ENCODE assay signal across 26 mouse cellular contexts in the genomic region with DNA sequence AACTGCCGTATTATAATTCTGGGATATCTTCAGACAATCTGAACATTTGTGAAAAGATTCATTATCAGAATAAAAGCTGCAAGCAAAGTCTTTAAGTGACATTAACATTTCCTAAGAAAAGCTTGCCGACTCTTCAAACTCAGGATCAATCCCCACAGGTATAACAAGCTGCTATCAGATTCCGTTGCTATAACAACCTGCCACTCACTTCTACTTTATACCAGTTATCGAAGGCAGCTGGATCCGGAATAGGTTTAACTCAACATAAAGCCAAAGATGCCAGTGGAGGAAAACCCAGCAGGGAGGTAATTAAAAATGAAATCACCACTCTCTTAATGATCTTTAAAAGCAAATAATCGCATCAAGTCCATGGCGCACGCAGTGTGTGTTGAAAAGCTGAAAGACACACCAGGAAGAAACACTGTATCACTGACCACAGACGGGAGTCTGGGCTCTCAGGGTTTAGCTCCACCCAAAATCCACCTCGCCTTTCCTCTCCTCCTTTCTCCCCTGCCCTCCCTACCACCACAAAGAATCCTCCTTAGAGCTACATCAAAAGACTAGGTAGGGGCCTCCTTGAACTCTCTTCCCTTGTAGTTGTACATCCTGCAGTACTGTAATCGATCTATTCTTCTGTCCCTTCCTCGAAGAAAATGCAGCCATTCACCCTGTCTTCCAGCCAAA.
DNase-seq lines count a peak whose midpoint lies in the region; ATAC-seq lines count a peak whose summit lies in the region.
"Had no signal": no experiment of that assay in that cellular context is flagged by ENCODE, and none has a peak within 500 bp of the region (broad histone marks: within the 10 kb centered on the region; RNA-seq: fewer than 3 reads in every experiment).

No protein-coding gene starts in this region.

- H3K4me2 ChIP-seq in neural tube, embryonic 13.5 days = no peak overlapping the region
- no peak overlapping the region for H3K4me2 ChIP-seq in hindbrain, embryonic 16.5 days (ENCODE audit: low read length)
- H3K4me2 ChIP-seq in neural tube, embryonic 14.5 days (ENCODE audit: low read depth, low read length) = no peak overlapping the region
- H3K4me2 ChIP-seq in liver, embryonic 12.5 days = no peak overlapping the region
- H3K4me2 ChIP-seq: embryonic facial prominence, embryonic 15.5 days; heart, embryonic 12.5 days; kidney, embryonic 15.5 days; limb, embryonic 13.5 days; lung, embryonic 15.5 days had no signal

- intact Hi-C loops in heart, postnatal 10 days (cut with DNase I) = no loop called here

- peak; percentile 35 for DNase-seq in heart, adult 11 months
- DNase-seq in heart, postnatal 10 days = no peak
- no peak for DNase-seq in neural tube, embryonic 10.5 days (ENCODE audit: extremely low spot score, low spot score)
- DNase-seq in natural killer cell, adult 2 months (ENCODE audit: low spot score in 2 of 2) = no peak
- DNase-seq: adrenal gland, adult 8-10 months; gastrocnemius, postnatal 14 days; heart, adult 18-20 months; heart, postnatal 14 days; kidney, adult 11 months; kidney, postnatal 4 days; lung, postnatal 36 days; right cerebral cortex, postnatal 14 days; spleen, adult 18-20 months; thymus, postnatal 14 days had no signal

- no peaks in the 10 kb centered on the region for H3K36me3 ChIP-seq in neural tube, embryonic 13.5 days
- no peaks in the 10 kb centered on the region for H3K36me3 ChIP-seq in hindbrain, embryonic 16.5 days (ENCODE audit: control insufficient read depth, insufficient read depth, low read length)
- no peaks in the 10 kb centered on the region for H3K36me3 ChIP-seq in neural tube, embryonic 14.5 days (ENCODE audit: control insufficient read depth, insufficient read depth, low read length)
- H3K36me3 ChIP-seq in liver, embryonic 12.5 days = no peaks in the 10 kb centered on the region
- H3K36me3 ChIP-seq: embryonic facial prominence, embryonic 15.5 days; heart, embryonic 12.5 days; kidney, embryonic 15.5 days; limb, embryonic 13.5 days; lung, embryonic 15.5 days had no signal

- no peak overlapping the region for H3K4me3 ChIP-seq in neural tube, embryonic 13.5 days
- H3K4me3 ChIP-seq in hindbrain, embryonic 16.5 days (ENCODE audit: low read length) = no peak overlapping the region
- no peak overlapping the region for H3K4me3 ChIP-seq in neural tube, embryonic 14.5 days (ENCODE audit: low read depth, low read length)
- H3K4me3 ChIP-seq in liver, embryonic 12.5 days = no peak overlapping the region
- H3K4me3 ChIP-seq: embryonic facial prominence, embryonic 15.5 days; heart, embryonic 12.5 days; kidney, embryonic 15.5 days; limb, embryonic 13.5 days; lung, embryonic 15.5 days; megakaryocyte, embryonic 14.5 days had no signal

- peak overlapping the region; percentile 49 for H3K27ac ChIP-seq in neural tube, embryonic 13.5 days (replicated peaks)
- peak overlapping the region; percentile 47; the same call in 1 of the 2 replicates for H3K27ac ChIP-seq in hindbrain, embryonic 16.5 days (ENCODE audit: low read depth, low read length)
- peak overlapping the region; percentile 22; the same call in 1 of the 2 replicates for H3K27ac ChIP-seq in neural tube, embryonic 14.5 days (ENCODE audit: low read depth, low read length)
- no peak overlapping the region for H3K27ac ChIP-seq in liver, embryonic 12.5 days
- H3K27ac ChIP-seq: embryonic facial prominence, embryonic 15.5 days; kidney, embryonic 15.5 days; limb, embryonic 13.5 days; liver, embryonic 14.5 days; lung, embryonic 15.5 days had no signal

- H3K27me3 ChIP-seq in neural tube, embryonic 13.5 days = no peaks in the 10 kb centered on the region
- no peaks in the 10 kb centered on the region for H3K27me3 ChIP-seq in hindbrain, embryonic 16.5 days (replicated peaks; ENCODE audit: control insufficient read depth, insufficient read depth, low read length)
- no peaks in the 10 kb centered on the region for H3K27me3 ChIP-seq in neural tube, embryonic 14.5 days (ENCODE audit: control insufficient read depth, insufficient read depth, low read length)
- no peaks in the 10 kb centered on the region for H3K27me3 ChIP-seq in liver, embryonic 12.5 days (replicated peaks)
- H3K27me3 ChIP-seq: embryonic facial prominence, embryonic 15.5 days; heart, embryonic 12.5 days; kidney, embryonic 15.5 days; limb, embryonic 13.5 days; lung, embryonic 15.5 days; megakaryocyte, embryonic 14.5 days had no signal

- 60% methylated on average over 12 of the region's 12 CpGs for WGBS in neural tube, embryonic 13.5 days
- WGBS in hindbrain, embryonic 16.5 days = 49% methylated on average over 12 of the region's 12 CpGs
- 52% methylated on average over 12 of the region's 12 CpGs for WGBS in neural tube, embryonic 14.5 days
- WGBS in liver, embryonic 12.5 days (ENCODE audit: insufficient replicate concordance) = 68% methylated on average over 12 of the region's 12 CpGs

- no peak overlapping the region for H3K9ac ChIP-seq in neural tube, embryonic 13.5 days
- H3K9ac ChIP-seq in hindbrain, embryonic 16.5 days (ENCODE audit: low read depth, low read length) = no peak overlapping the region
- H3K9ac ChIP-seq in neural tube, embryonic 14.5 days (replicated peaks; ENCODE audit: low read depth, low read length) = no peak overlapping the region
- no peak overlapping the region for H3K9ac ChIP-seq in liver, embryonic 12.5 days
- H3K9ac ChIP-seq: embryonic facial prominence, embryonic 15.5 days; heart, embryonic 12.5 days; kidney, embryonic 15.5 days; limb, embryonic 13.5 days; liver, embryonic 14.5 days; lung, embryonic 15.5 days had no signal

- H3K9me3 ChIP-seq in neural tube, embryonic 13.5 days = 0 out of 2 replicates have a peak, but pooled peaks cover 5% of the 10 kb centered on the region
- H3K9me3 ChIP-seq in hindbrain, embryonic 16.5 days (ENCODE audit: control insufficient read depth, low read length) = 0 out of 2 replicates have a peak, but pooled peaks cover 2% of the 10 kb centered on the region
- H3K9me3 ChIP-seq in neural tube, embryonic 14.5 days (ENCODE audit: control insufficient read depth, low read length) = no peaks in the 10 kb centered on the region
- no peaks in the 10 kb centered on the region for H3K9me3 ChIP-seq in liver, embryonic 12.5 days (replicated peaks)
- H3K9me3 ChIP-seq: embryonic facial prominence, embryonic 15.5 days; kidney, embryonic 15.5 days; limb, embryonic 13.5 days; lung, embryonic 15.5 days had no signal

- peak; percentile 82 for ATAC-seq in neural tube, embryonic 13.5 days (ENCODE audit: low read depth)
- ATAC-seq in hindbrain, embryonic 16.5 days = peak; percentile 69
- ATAC-seq in neural tube, embryonic 14.5 days (ENCODE audit: low read depth) = peak; percentile 75; the same call in 1 of the 2 replicates
- ATAC-seq in liver, embryonic 12.5 days = no peak
- ATAC-seq: activated CD4-positive, CD25-positive, alpha-beta regulatory T cell, adult 4 months had no signal

- H3K4me1 ChIP-seq in neural tube, embryonic 13.5 days (replicated peaks) = peaks cover 17% of the 10 kb centered on the region
- H3K4me1 ChIP-seq in hindbrain, embryonic 16.5 days (ENCODE audit: control insufficient read depth, insufficient read depth, low read depth, low read length) = no peaks in the 10 kb centered on the region; the same call in 1 of the 2 replicates
- H3K4me1 ChIP-seq in neural tube, embryonic 14.5 days (ENCODE audit: control insufficient read depth, insufficient read depth, low read length) = 0 out of 2 replicates have a peak, but pooled peaks cover 3% of the 10 kb centered on the region
- H3K4me1 ChIP-seq in liver, embryonic 12.5 days = no peaks in the 10 kb centered on the region
- H3K4me1 ChIP-seq: embryonic facial prominence, embryonic 15.5 days; heart, embryonic 12.5 days; kidney, embryonic 15.5 days; lung, embryonic 15.5 days; megakaryocyte, embryonic 14.5 days had no signal
